Mouse (Mus musculus): ENCODE results near the gene Ankrd10. TPM values are rescaled to one million over a fixed set of nuclear protein-coding genes. Genes with fewer than 3 reads are reported as not detected.

The Ankrd10 gene
- polyA plus RNA-seq, 1 experiment from 2014 or later: 108 TPM

DNA sequence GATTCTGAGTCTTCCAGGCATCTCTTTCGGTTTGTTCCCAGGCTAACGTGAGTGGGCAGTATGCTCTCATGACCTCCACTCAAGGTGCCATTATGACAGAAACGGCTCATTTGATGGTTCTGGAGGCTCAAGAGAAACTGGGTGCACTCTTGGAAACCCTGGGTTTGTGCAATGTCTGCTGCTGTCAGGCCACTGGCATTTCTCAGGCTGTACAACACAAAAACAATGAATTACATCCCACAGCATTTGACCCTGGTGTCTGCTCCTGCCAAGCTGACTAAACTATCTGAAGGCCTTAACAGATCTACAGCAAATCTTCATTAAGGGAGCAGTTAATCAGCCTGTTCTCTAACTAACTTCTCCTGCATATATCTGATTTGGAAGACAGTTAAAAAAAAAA, 16.5 kb downstream of the Ankrd10 start:
- H3K4me3 ChIP-seq (ENCODE audit: low read length): no peak overlapping the region
- H3K36me3 ChIP-seq (ENCODE audit: insufficient read depth, low read length): peaks cover 75% of the 10 kb centered on the region
- no peaks in the 10 kb centered on the region for H3K9me3 ChIP-seq (ENCODE audit: low read length)
- H3K27me3 ChIP-seq (ENCODE audit: insufficient read depth, low read length): no peaks in the 10 kb centered on the region
- H3K4me1 ChIP-seq (ENCODE audit: insufficient read depth, low read length): no peaks in the 10 kb centered on the region
- no peak overlapping the region for H3K4me2 ChIP-seq (replicated peaks; ENCODE audit: low read depth, low read length)
- 80% methylated on average over 3 of the region's 3 CpGs for WGBS
- no peak for ATAC-seq (ENCODE audit: low FRiP score, low TSS enrichment)
- no peak overlapping the region for H3K27ac ChIP-seq (ENCODE audit: low read length)
- H3K9ac ChIP-seq (replicated peaks; ENCODE audit: low read length): no peak overlapping the region

DNA sequence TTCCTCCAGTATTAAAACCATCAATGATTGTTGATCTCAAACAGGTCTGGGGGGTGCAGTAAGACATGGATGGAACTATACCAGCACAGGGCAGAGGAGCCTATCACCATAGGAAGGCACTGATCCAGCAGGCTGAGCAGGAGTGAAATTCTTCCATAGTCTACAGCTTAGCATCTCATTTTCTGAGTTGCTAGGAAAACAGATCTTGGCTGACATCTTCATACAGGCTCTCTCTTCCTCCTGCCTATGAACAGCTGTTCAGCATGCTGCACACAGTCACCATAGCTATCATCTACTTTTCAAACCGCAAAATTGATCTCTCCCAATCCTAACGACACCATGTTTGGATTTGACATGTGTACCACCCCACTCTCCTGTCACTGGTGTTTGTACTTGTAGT, 17.5 kb downstream of the Ankrd10 start:
- H3K4me2 ChIP-seq (replicated peaks; ENCODE audit: low read depth, low read length): no peak overlapping the region
- no peak overlapping the region for H3K9ac ChIP-seq (replicated peaks; ENCODE audit: low read length)
- H3K27me3 ChIP-seq (ENCODE audit: insufficient read depth, low read length): no peaks in the 10 kb centered on the region
- H3K4me3 ChIP-seq (ENCODE audit: low read length): no peak overlapping the region
- ATAC-seq (ENCODE audit: low FRiP score, low TSS enrichment): no peak
- H3K27ac ChIP-seq (ENCODE audit: low read length): no peak overlapping the region
- 85% methylated on average over 2 of the region's 2 CpGs for WGBS
- no peaks in the 10 kb centered on the region for H3K9me3 ChIP-seq (ENCODE audit: low read length)
- H3K4me1 ChIP-seq (ENCODE audit: insufficient read depth, low read length): no peaks in the 10 kb centered on the region
- H3K36me3 ChIP-seq (ENCODE audit: insufficient read depth, low read length): peaks cover 78% of the 10 kb centered on the region

DNA sequence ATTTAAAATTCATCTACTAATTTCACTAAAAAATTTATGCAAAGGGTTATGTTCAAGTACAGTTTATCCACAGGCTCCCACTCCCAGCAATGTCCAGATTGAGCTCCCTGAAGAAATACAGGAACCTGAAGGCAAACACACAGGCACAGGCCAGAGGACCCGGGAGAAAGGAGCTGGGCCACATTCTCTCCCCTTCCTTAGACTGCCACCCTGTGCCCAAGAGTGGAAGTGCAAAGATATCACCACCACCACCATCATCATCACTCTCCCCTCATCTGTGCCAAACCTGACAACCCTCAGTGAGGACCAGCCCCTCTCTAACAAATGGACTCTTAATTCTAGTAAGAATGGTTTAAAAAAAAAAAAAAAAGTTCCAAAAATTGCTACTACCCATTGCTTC, 19.3 kb downstream of the Ankrd10 start:
- whole genome bisulfite sequencing: 13% methylated on average over 1 of the region's 1 CpGs
- Histone ChIP-seq H3K36me3 (ENCODE audit: insufficient read depth, low read length) (peaks cover 75% of the 10 kb centered on the region), H3K9me3 (ENCODE audit: low read length) (no peaks in the 10 kb centered on the region), H3K4me2 (replicated peaks; ENCODE audit: low read depth, low read length) (no peak overlapping the region), H3K4me3 (ENCODE audit: low read length) (no peak overlapping the region), H3K9ac (replicated peaks; ENCODE audit: low read length) (no peak overlapping the region), H3K27me3 (ENCODE audit: insufficient read depth, low read length) (no peaks in the 10 kb centered on the region), H3K27ac (ENCODE audit: low read length) (no peak overlapping the region), H3K4me1 (ENCODE audit: insufficient read depth, low read length) (no peaks in the 10 kb centered on the region)
- no peak for ATAC-seq (ENCODE audit: low FRiP score, low TSS enrichment)

DNA sequence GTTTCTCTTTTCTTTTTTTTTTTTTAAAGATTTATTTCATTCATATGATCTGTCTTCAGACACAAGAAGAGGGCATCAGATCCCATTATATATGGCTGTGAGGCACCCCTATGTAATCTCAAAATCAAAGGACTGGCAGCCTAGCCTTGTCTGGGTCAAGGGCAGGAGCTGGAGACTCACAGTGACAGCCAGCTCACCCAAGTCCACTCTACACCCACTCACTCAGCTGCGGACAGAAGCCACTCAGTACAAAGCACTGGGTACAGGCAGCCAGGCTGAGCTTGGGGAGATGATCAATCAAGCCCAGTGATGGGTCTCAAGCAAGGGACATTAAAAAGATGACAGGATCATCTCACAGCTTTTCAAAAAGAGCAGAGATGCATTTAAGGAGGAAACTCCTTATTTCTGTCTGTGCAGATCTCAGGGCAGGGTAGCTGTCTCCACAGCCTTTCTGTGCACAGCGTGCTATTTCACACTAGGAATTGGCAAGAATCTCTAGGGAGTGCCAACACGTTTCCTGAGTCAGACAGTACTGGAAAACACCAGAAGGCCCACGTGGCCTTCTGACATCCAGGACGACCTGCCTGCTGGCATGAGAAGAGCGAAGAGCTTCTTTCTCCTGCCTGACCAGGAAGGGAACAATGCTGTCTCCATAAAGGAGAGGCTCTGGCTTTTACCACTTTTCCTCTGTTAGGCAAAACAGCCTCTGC, 21.3 kb downstream of the Ankrd10 start:
- ATAC-seq (ENCODE audit: low FRiP score, low TSS enrichment): no peak
- WGBS: 76% methylated on average over 6 of the region's 6 CpGs

DNA sequence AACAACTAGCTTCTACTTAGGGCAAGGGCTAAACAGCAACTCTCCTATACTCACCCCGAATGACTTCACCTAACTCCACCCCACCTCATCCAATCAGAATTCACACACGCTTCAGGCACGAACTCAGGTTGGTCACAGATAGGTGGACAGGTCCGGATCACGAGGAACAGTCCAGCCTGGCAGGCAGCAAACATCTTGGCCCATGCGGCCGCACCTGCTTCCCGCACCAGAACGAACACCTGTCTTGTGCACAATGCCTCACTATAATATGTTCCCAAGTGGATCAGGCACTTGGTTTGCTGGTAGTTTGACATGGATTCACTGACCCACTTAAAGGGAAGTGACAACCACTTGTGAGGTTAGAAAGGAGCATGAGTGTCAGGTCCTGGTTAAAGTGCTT, 26.7 kb downstream of the Ankrd10 start:
- no peak overlapping the region for H3K9ac ChIP-seq (replicated peaks; ENCODE audit: low read length)
- H3K27me3 ChIP-seq (ENCODE audit: insufficient read depth, low read length): no peaks in the 10 kb centered on the region
- 92% methylated on average over 9 of the region's 9 CpGs for WGBS
- H3K4me2 ChIP-seq (replicated peaks; ENCODE audit: low read depth, low read length): no peak overlapping the region
- ATAC-seq (ENCODE audit: low FRiP score, low TSS enrichment): no peak
- no peaks in the 10 kb centered on the region for H3K9me3 ChIP-seq (ENCODE audit: low read length)
- no peak overlapping the region for H3K4me3 ChIP-seq (ENCODE audit: low read length)
- no peaks in the 10 kb centered on the region for H3K4me1 ChIP-seq (ENCODE audit: insufficient read depth, low read length)
- H3K36me3 ChIP-seq (ENCODE audit: insufficient read depth, low read length): peaks cover 56% of the 10 kb centered on the region
- H3K27ac ChIP-seq (ENCODE audit: low read length): no peak overlapping the region

More for the DNA sequence above, 21.3 kb downstream of the Ankrd10 start:
- Histone ChIP-seq H3K9ac (replicated peaks; ENCODE audit: low read length) (no peak overlapping the region), H3K27ac (ENCODE audit: low read length) (no peak overlapping the region), H3K4me2 (replicated peaks; ENCODE audit: low read depth, low read length) (no peak overlapping the region), H3K27me3 (ENCODE audit: insufficient read depth, low read length) (no peaks in the 10 kb centered on the region), H3K36me3 (ENCODE audit: insufficient read depth, low read length) (peaks cover 74% of the 10 kb centered on the region), H3K4me3 (ENCODE audit: low read length) (no peak overlapping the region), H3K4me1 (ENCODE audit: insufficient read depth, low read length) (no peaks in the 10 kb centered on the region), H3K9me3 (ENCODE audit: low read length) (no peaks in the 10 kb centered on the region)

DNA sequence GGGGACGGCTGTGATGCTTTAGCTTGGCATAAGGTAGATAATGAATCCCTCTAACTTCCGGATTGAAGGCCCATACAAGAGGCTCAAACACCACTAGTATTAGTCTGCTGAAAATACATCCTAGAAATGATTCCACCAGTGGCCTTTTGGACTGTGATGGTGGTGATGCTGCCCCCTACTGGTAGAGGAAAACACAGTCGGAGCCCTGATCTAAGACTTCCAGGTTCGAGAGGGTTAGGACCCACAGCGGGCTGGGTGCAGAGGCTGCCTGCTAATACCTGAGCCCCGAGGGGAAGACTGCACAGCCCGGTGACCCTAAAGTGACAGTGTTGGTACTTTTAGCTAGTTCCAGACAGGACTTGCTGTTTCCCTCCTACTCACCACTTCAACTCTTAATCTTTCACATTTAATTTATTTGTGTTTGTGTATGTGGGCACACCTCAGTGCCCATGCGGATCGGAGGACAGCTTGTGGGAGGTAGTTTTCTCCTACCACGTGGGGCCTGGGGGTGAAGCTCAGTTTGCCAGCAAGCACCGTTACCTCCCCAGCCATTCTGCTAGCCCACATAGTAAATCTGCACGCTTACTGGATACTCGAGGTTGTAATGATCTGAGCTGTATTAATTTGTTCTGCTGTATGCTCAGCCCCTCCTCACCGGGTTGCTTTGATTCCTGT, 33.4 kb downstream of the Ankrd10 start:
- H3K27ac ChIP-seq (ENCODE audit: low read length): no peak overlapping the region
- H3K36me3 ChIP-seq (ENCODE audit: insufficient read depth, low read length): peaks cover 4% of the 10 kb centered on the region; the same call in 1 of the 2 replicates
- peak; percentile 92 for ATAC-seq (ENCODE audit: low FRiP score, low TSS enrichment)
- H3K9me3 ChIP-seq (ENCODE audit: low read length): no peaks in the 10 kb centered on the region
- H3K4me3 ChIP-seq (ENCODE audit: low read length): no peak overlapping the region
- peak overlapping the region; percentile 38; the same call in 1 of the 2 replicates for H3K9ac ChIP-seq (replicated peaks; ENCODE audit: low read length)
- WGBS: 18% methylated on average over 14 of the region's 14 CpGs
- peak overlapping the region; percentile 43 for H3K4me2 ChIP-seq (replicated peaks; ENCODE audit: low read depth, low read length)
- peaks cover 7% of the 10 kb centered on the region; the same call in 1 of the 2 replicates for H3K4me1 ChIP-seq (ENCODE audit: insufficient read depth, low read length)
- no peaks in the 10 kb centered on the region for H3K27me3 ChIP-seq (ENCODE audit: insufficient read depth, low read length)

DNA sequence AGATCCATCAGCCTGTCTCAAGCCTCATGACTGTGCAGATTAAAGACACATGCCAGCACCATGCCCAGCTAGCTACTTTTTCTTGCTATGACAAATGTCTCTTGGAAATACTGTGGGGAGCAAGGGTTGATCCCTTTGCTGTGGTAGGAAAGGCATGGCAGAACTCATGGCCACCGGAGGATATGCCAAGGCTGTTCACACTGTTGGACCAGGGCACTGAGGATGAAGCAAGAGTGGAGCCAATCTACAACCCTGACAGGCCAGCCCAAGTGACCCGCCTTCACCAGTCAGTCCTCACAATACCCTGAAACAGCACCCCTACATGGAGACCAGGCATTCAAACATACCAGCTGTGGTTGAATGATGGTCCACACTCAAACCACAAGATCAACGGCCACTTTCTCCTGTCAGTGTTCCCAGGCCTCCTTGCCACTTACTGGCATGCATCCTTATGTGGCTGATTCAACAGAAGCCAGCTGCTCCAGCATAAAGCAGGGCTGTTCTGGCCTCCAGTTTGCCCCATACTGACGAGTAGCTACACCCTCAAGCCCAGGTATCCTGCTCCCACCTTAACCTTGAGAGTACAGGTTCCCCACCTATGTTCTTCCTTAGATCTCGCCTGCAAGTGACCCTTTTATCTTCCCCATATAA, 35.1 kb downstream of the Ankrd10 start:
- Histone ChIP-seq H3K36me3 (ENCODE audit: insufficient read depth, low read length) (no peaks in the 10 kb centered on the region), H3K4me1 (ENCODE audit: insufficient read depth, low read length) (peaks cover 7% of the 10 kb centered on the region; the same call in 1 of the 2 replicates), H3K4me3 (ENCODE audit: low read length) (no peak overlapping the region), H3K27me3 (ENCODE audit: insufficient read depth, low read length) (no peaks in the 10 kb centered on the region), H3K4me2 (replicated peaks; ENCODE audit: low read depth, low read length) (no peak overlapping the region), H3K9me3 (ENCODE audit: low read length) (0 out of 2 replicates have a peak, but pooled peaks cover 4% of the 10 kb centered on the region), H3K27ac (ENCODE audit: low read length) (no peak overlapping the region), H3K9ac (replicated peaks; ENCODE audit: low read length) (no peak overlapping the region)
- 81% methylated on average over 5 of the region's 5 CpGs for WGBS
- ATAC-seq (ENCODE audit: low FRiP score, low TSS enrichment): no peak

DNA sequence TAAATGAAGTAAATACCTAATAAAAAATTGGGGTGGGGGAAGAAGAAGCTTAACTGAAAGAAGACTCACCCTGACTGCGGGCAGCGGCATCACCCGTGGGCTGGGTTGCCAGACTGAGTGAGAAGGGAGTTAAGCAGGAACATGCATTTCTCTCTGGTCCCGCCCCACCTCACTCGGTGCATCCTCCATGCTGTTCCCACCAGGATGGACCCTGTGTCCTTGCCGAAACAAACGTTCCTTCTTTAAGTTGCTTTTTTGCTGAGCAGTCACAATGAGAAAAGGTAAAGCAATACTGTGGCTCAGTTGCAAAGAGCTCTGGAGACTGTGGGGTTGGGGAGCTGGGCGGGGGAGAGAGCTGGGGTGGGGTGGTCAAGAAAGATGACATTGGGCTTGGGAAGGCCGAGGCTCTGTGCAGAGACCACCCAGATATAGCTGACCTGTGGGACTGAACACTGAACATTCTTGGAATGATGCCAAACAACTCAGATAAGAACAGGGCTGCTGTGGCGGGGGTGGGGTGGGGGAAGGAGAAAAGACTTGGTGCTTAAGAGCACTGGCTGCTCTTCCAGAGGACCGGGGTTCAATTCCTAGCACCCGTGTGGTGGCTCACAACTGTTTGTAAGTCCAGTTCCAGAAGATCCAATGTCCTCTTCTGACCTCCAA, 42.2 kb downstream of the Ankrd10 start:
- Histone ChIP-seq H3K36me3 (ENCODE audit: insufficient read depth, low read length) (no peaks in the 10 kb centered on the region), H3K27ac (ENCODE audit: low read length) (no peak overlapping the region), H3K4me2 (replicated peaks; ENCODE audit: low read depth, low read length) (no peak overlapping the region), H3K9ac (replicated peaks; ENCODE audit: low read length) (no peak overlapping the region), H3K27me3 (ENCODE audit: insufficient read depth, low read length) (no peaks in the 10 kb centered on the region), H3K9me3 (ENCODE audit: low read length) (0 out of 2 replicates have a peak, but pooled peaks cover 4% of the 10 kb centered on the region), H3K4me1 (ENCODE audit: insufficient read depth, low read length) (peaks cover 5% of the 10 kb centered on the region; the same call in 1 of the 2 replicates), H3K4me3 (ENCODE audit: low read length) (no peak overlapping the region)
- 0 out of 2 replicates have a peak, but pooled peaks have one; percentile 42 for ATAC-seq (ENCODE audit: low FRiP score, low TSS enrichment)
- 63% methylated on average over 12 of the region's 12 CpGs for WGBS

DNA sequence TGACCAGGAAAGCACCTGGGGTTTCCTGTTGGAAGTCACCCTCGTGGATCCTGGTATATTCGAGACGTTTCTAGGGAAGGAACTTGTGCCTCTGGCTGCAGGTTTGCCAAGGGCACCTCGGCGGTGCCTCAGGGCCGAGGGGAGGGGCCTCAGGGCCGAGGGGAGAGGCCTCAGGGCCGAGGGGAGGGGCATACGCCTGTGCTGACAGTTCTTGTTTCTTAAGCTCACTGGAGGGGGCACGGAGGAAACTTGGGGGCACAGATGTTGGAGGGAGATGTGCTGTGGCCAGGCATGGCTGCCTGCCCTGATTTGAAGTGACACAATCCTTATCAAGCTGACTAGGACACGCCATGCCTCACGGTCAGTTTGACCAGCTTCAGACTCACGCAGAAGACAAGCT, 43.3 kb downstream of the Ankrd10 start:
- Histone ChIP-seq H3K4me1 (ENCODE audit: insufficient read depth, low read length) (peaks cover 5% of the 10 kb centered on the region; the same call in 1 of the 2 replicates), H3K36me3 (ENCODE audit: insufficient read depth, low read length) (no peaks in the 10 kb centered on the region), H3K27me3 (ENCODE audit: insufficient read depth, low read length) (no peaks in the 10 kb centered on the region), H3K4me2 (replicated peaks; ENCODE audit: low read depth, low read length) (no peak overlapping the region), H3K9ac (replicated peaks; ENCODE audit: low read length) (no peak overlapping the region), H3K27ac (ENCODE audit: low read length) (no peak overlapping the region), H3K9me3 (ENCODE audit: low read length) (0 out of 2 replicates have a peak, but pooled peaks cover 4% of the 10 kb centered on the region), H3K4me3 (ENCODE audit: low read length) (no peak overlapping the region)
- WGBS: 45% methylated on average over 13 of the region's 13 CpGs
- ATAC-seq (ENCODE audit: low FRiP score, low TSS enrichment): no peak

Measured in kidney, embryonic 16.5 days (tissue).